Comparison of ENCODE assay signal across 8 mouse cellular contexts in the genomic region with DNA sequence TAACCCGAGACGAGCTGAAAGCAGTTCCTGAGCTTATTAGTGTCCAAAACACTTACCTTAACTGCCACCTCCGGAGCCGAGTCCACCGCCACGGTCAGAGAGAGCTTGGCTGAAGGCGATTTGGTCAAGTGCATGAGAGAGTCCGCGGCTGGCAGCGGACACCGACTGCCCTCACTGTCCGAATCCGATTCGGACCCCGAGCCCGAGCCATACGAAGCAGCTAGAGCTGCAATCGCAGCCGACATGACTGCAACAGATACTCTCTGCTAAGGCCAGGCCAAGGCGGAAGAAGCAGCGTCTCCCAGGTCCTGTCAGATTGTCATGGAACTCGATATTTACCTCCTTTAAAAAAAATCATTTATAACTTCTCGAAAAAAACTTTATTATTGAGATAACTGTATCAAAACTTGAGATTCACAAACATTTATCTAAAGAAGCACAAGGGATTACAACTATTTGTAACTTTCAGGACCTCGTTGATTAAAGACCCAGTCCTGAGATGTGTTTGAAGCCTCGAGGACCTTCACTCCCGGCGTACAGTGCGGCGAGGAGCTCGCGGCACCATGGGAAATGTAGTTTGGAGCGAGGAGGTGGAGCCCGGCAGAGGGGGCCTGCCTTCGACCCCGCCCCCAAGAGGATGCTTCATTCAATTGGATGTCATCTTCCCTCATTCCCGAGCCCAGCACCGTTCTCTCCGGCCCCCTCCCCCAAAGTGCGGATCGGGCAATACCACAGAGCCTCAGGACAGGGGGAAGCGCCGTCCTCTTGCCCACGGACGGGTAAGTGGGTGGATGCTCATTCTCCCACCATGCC. TPM values are rescaled to one million over a fixed set of nuclear protein-coding genes. Genes with fewer than 3 reads are reported as not detected.
DNase-seq lines count a peak whose midpoint lies in the region; ATAC-seq and TF ChIP-seq lines count a peak whose summit lies in the region.

A gene (minus strand): TSS at position 481 of the 813 bp plus-strand sequence.
A gene (plus strand): TSS at position 645 of the 813 bp plus-strand sequence.

- H3K27ac ChIP-seq in ES-Bruce4 (ENCODE audit: insufficient read depth, low read length): peak within 1 kb of the TSS; percentile 36; the same call in 1 of the 2 replicates
- peak within 1 kb of the TSS; percentile 99 for H3K27ac ChIP-seq in forebrain, embryonic 13.5 days
- H3K27ac ChIP-seq in liver, postnatal 0 days (ENCODE audit: low read depth): peak within 1 kb of the TSS; percentile 86
- peak within 1 kb of the TSS; percentile 98 for H3K27ac ChIP-seq in neural tube, embryonic 14.5 days (ENCODE audit: low read depth, low read length)

- peak within 1 kb of the TSS; percentile 98 for H3K4me3 ChIP-seq in ES-Bruce4 (ENCODE audit: low read depth, low read length)
- H3K4me3 ChIP-seq in forebrain, embryonic 13.5 days: peak within 1 kb of the TSS; percentile 85
- peak within 1 kb of the TSS; percentile 91 for H3K4me3 ChIP-seq in liver, postnatal 0 days (ENCODE audit: low read depth, low read length)
- peak within 1 kb of the TSS; percentile 93 for H3K4me3 ChIP-seq in neural tube, embryonic 14.5 days (ENCODE audit: low read depth, low read length)

- H3K4me1 ChIP-seq in ES-Bruce4 (ENCODE audit: control insufficient read depth, insufficient read depth, low read length): no peaks in the 10 kb centered on the region
- peaks cover 28% of the 10 kb centered on the region for H3K4me1 ChIP-seq in forebrain, embryonic 13.5 days
- H3K4me1 ChIP-seq in liver, postnatal 0 days (ENCODE audit: insufficient read depth): peaks cover 17% of the 10 kb centered on the region
- peaks cover 20% of the 10 kb centered on the region; the same call in 1 of the 2 replicates for H3K4me1 ChIP-seq in neural tube, embryonic 14.5 days (ENCODE audit: control insufficient read depth, insufficient read depth, low read length)

- intact Hi-C loops in heart, postnatal 10 days (cut with DNase I): loop anchor here (2.0 to 5.0 kb wide), 2 partner anchors 41 to 200 kb away; a partner anchor contains a TSS

- TF ChIP-seq POLR2A in ES-Bruce4 (IDR thresholded peaks at IDR 0.05; ENCODE audit: insufficient read depth, low read length): peak; percentile 92

- peak within 1 kb of the TSS; percentile 73 for H3K4me2 ChIP-seq in forebrain, embryonic 13.5 days
- peak within 1 kb of the TSS; percentile 99 for H3K4me2 ChIP-seq in liver, postnatal 0 days (ENCODE audit: low read depth, low read length)
- H3K4me2 ChIP-seq in neural tube, embryonic 14.5 days (ENCODE audit: low read depth, low read length): peak within 1 kb of the TSS; percentile 54

- ATAC-seq in cerebellum, adult (ENCODE audit: insufficient number of reproducible peaks, low FRiP score, low TSS enrichment): peak; percentile 97
- ATAC-seq in forebrain, embryonic 13.5 days: peak; percentile 97
- peak; percentile 96 for ATAC-seq in liver, postnatal 0 days
- ATAC-seq in neural tube, embryonic 14.5 days (ENCODE audit: low read depth): peak; percentile 97

- TF ChIP-seq EP300 in ES-Bruce4 (IDR thresholded peaks at IDR 0.05; ENCODE audit: insufficient read depth, low read depth, low read length): no peak
- TF ChIP-seq EP300 in liver, postnatal 0 days (IDR thresholded peaks at IDR 0.05; ENCODE audit: low read depth): peak; percentile 99

- no peaks in the 10 kb centered on the region for H3K27me3 ChIP-seq in ES-Bruce4 (ENCODE audit: control insufficient read depth, insufficient read depth, low read length, poor library complexity, severe bottlenecking)
- no peaks in the 10 kb centered on the region for H3K27me3 ChIP-seq in forebrain, embryonic 13.5 days
- H3K27me3 ChIP-seq in liver, postnatal 0 days (ENCODE audit: insufficient read depth, low read length): peaks cover 16% of the 10 kb centered on the region
- H3K27me3 ChIP-seq in neural tube, embryonic 14.5 days (ENCODE audit: control insufficient read depth, insufficient read depth, low read length): no peaks in the 10 kb centered on the region

- no peak for TF ChIP-seq CTCF in ES-Bruce4 (IDR thresholded peaks at IDR 0.05; ENCODE audit: low read depth, low read length)
- no peak for TF ChIP-seq CTCF in liver, postnatal 0 days (IDR thresholded peaks at IDR 0.05; ENCODE audit: low read depth)

- WGBS in forebrain, embryonic 13.5 days: under 1% methylated on average over 44 of the region's 44 CpGs
- under 1% methylated on average over 44 of the region's 44 CpGs for WGBS in large intestine, adult 2 months
- WGBS in liver, postnatal 0 days (ENCODE audit: insufficient replicate concordance): under 1% methylated on average over 44 of the region's 44 CpGs
- under 1% methylated on average over 44 of the region's 44 CpGs for WGBS in neural tube, embryonic 14.5 days

- no peaks in the 10 kb centered on the region for H3K9me3 ChIP-seq in ES-Bruce4 (replicated peaks; ENCODE audit: control insufficient read depth, insufficient read depth, low read length, poor library complexity, severe bottlenecking)
- H3K9me3 ChIP-seq in forebrain, embryonic 13.5 days (replicated peaks): no peaks in the 10 kb centered on the region
- H3K9me3 ChIP-seq in liver, postnatal 0 days (ENCODE audit: low read length): no peaks in the 10 kb centered on the region
- no peaks in the 10 kb centered on the region for H3K9me3 ChIP-seq in neural tube, embryonic 14.5 days (ENCODE audit: control insufficient read depth, low read length)

- DNase-seq in heart, postnatal 10 days: peak; percentile 97 to 98
- DNase-seq in large intestine, adult 2 months (ENCODE audit: low read depth, low spot score): peak; percentile 89
- peak; percentile 94 for DNase-seq in liver, postnatal 0 days
- peak; percentile 99 for DNase-seq in testis, postnatal 10 days (ENCODE audit: low spot score)

- peak within 1 kb of the TSS; percentile 76 for H3K9ac ChIP-seq in ES-Bruce4 (ENCODE audit: low read depth, poor library complexity, severe bottlenecking)
- H3K9ac ChIP-seq in forebrain, embryonic 13.5 days: peak within 1 kb of the TSS; percentile 97
- peak within 1 kb of the TSS; percentile 92 for H3K9ac ChIP-seq in liver, postnatal 0 days (replicated peaks)
- peak within 1 kb of the TSS; percentile 93 for H3K9ac ChIP-seq in neural tube, embryonic 14.5 days (replicated peaks; ENCODE audit: low read depth, low read length)

- no peaks in the 10 kb centered on the region for H3K36me3 ChIP-seq in ES-Bruce4 (ENCODE audit: control insufficient read depth, insufficient read depth, low read length, poor library complexity, severe bottlenecking)
- no peaks in the 10 kb centered on the region for H3K36me3 ChIP-seq in forebrain, embryonic 13.5 days (ENCODE audit: poor library complexity, severe bottlenecking)
- peaks cover 2% of the 10 kb centered on the region; the same call in 1 of the 2 replicates for H3K36me3 ChIP-seq in liver, postnatal 0 days (replicated peaks; ENCODE audit: insufficient read depth, low read length)
- no peaks in the 10 kb centered on the region for H3K36me3 ChIP-seq in neural tube, embryonic 14.5 days (ENCODE audit: control insufficient read depth, insufficient read depth, low read length)

RNA-seq across cellular contexts. Expression of the first gene that starts in this region (rescaled TPM):
- polyA plus RNA-seq in ES-Bruce4 (2011; ENCODE audit: insufficient read depth, insufficient read length, low read depth, missing spikeins): 47.4 and 49.8 TPM in 2 replicates
- 33.8 and 35.0 TPM in 2 replicates for polyA plus RNA-seq in forebrain, embryonic 13.5 days (2015; fragmentation: Nextera tagmentation; extraction: Ambion mirVana)
- 10 to 100 TPM; 18.4 to 21.1 TPM for total RNA-seq in heart, postnatal 10 days (2021)
- polyA plus RNA-seq in large intestine, adult 2 months (2012; rRNA removed): 7.4 and 9.5 TPM in 2 replicates
- polyA plus RNA-seq in liver, postnatal 0 days (2015; fragmentation: Nextera tagmentation; extraction: Ambion mirVana): 9.4 and 10.3 TPM in 2 replicates
- polyA plus RNA-seq in neural tube, embryonic 14.5 days (2014; fragmentation: Nextera tagmentation; extraction: Ambion mirVana): 26.5 and 29.7 TPM in 2 replicates

RNA-seq across cellular contexts. Expression of the second gene that starts in this region (rescaled TPM):
- polyA plus RNA-seq in ES-Bruce4 (2011; ENCODE audit: insufficient read depth, insufficient read length, low read depth, missing spikeins): 47.3 and 52.0 TPM in 2 replicates
- 61.5 and 65.6 TPM in 2 replicates for polyA plus RNA-seq in forebrain, embryonic 13.5 days (2015; fragmentation: Nextera tagmentation; extraction: Ambion mirVana)
- total RNA-seq in heart, postnatal 10 days (2021): 1 to 10 TPM; 1.9 to 2.3 TPM
- 0.68 and 0.91 TPM in 2 replicates for polyA plus RNA-seq in large intestine, adult 2 months (2012; rRNA removed)
- 0.59 and 0.61 TPM in 2 replicates for polyA plus RNA-seq in liver, postnatal 0 days (2015; fragmentation: Nextera tagmentation; extraction: Ambion mirVana)
- 112 and 122 TPM in 2 replicates for polyA plus RNA-seq in neural tube, embryonic 14.5 days (2014; fragmentation: Nextera tagmentation; extraction: Ambion mirVana)

Comparison
In these comparisons a context has a peak if more than half of its experiments do, and no peak if none do; other contexts are left out.
1. Peak in every context shown above with its lines: DNase-seq, ATAC-seq, H3K4me3 ChIP-seq and H3K27ac ChIP-seq.
2. RNA of the second gene that starts in this region (polyA plus RNA-seq): 112 to 122 TPM in neural tube, embryonic 14.5 days, 61.5 to 65.6 TPM in forebrain, embryonic 13.5 days and 47.3 to 52.0 TPM in ES-Bruce4; 0.68 to 0.91 TPM in large intestine, adult 2 months and 0.59 to 0.61 TPM in liver, postnatal 0 days; every median in the first group is over 10 times any median in the second.
3. H3K27ac ChIP-seq: peak in every context shown above with its lines; median percentile 99 in forebrain, embryonic 13.5 days; 98 in neural tube, embryonic 14.5 days; 86 in liver, postnatal 0 days; 36 in ES-Bruce4.